Mouse (Mus musculus): ENCODE data around the gene Sftpa1. TPM values are rescaled to one million over a fixed set of nuclear protein-coding genes. Genes with fewer than 3 reads are reported as not detected.

The Sftpa1 gene
- polyA plus RNA-seq, 1 experiment from 2014 or later = 4,929 TPM

- Histone ChIP-seq H3K36me3 (ENCODE audit: insufficient read depth, low read length) (no peaks in the 10 kb centered on the region), H3K27me3 (replicated peaks; ENCODE audit: insufficient read depth, low read length) (no peaks in the 10 kb centered on the region), H3K4me3 (ENCODE audit: low read depth, low read length) (no peak overlapping the region), H3K4me1 (ENCODE audit: insufficient read depth, low read depth, low read length) (no peaks in the 10 kb centered on the region), H3K9ac (replicated peaks; ENCODE audit: low read depth) (no peak overlapping the region), H3K4me2 (replicated peaks; ENCODE audit: low read depth, low read length) (no peak overlapping the region), H3K27ac (ENCODE audit: low read length) (no peak overlapping the region), H3K9me3 (ENCODE audit: low read length) (no peaks in the 10 kb centered on the region)
- no peak for TF ChIP-seq EP300 (IDR thresholded peaks at IDR 0.05)
- TF ChIP-seq CTCF (IDR thresholded peaks at IDR 0.05) = no peak
- ATAC-seq = no peak
- WGBS = 94% methylated on average over 1 of the region's 1 CpGs
- DNase-seq (ENCODE audit: low spot score) = no peak
Measured at GRCm38 (mm10) chr14:41098726-41099125, 32.9 kb upstream of the Sftpa1 start.

- Histone ChIP-seq H3K9ac (replicated peaks; ENCODE audit: low read depth) (no peak overlapping the region), H3K4me3 (ENCODE audit: low read depth, low read length) (no peak overlapping the region), H3K27me3 (replicated peaks; ENCODE audit: insufficient read depth, low read length) (no peaks in the 10 kb centered on the region), H3K9me3 (ENCODE audit: low read length) (no peaks in the 10 kb centered on the region), H3K27ac (ENCODE audit: low read length) (no peak overlapping the region), H3K4me2 (replicated peaks; ENCODE audit: low read depth, low read length) (no peak overlapping the region), H3K4me1 (ENCODE audit: insufficient read depth, low read depth, low read length) (no peaks in the 10 kb centered on the region), H3K36me3 (ENCODE audit: insufficient read depth, low read length) (no peaks in the 10 kb centered on the region)
- 47% methylated on average over 3 of the region's 3 CpGs for WGBS
- DNase-seq (ENCODE audit: low spot score) = peak; percentile 43
- TF ChIP-seq EP300 (IDR thresholded peaks at IDR 0.05) = no peak
- no peak for TF ChIP-seq CTCF (IDR thresholded peaks at IDR 0.05)
- ATAC-seq = no peak
Measured at GRCm38 (mm10) chr14:41100712-41101111, 30.9 kb upstream of the Sftpa1 start.

DNA sequence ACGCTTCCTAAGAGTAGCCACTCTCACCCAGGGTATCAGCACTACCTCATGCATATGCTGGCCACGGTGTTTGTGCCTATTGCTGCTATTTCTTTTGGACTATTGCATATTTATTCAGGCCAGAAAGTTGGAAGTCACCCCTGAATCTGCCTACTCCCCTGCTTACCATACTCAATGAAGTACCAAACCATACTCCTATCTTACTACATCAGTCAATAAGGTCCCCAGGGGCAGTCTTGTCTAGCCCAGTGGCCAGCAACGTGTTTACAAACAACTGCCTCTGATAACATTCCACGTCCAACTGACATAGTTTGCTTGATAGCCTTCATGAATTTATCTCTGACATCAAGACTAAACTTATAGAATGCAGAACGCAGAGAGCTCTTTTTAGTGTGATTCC is 30.3 kb upstream of the Sftpa1 start:
- DNase-seq (ENCODE audit: low spot score) (no peak), ATAC-seq (no peak)
- Histone ChIP-seq H3K27me3 (replicated peaks; ENCODE audit: insufficient read depth, low read length) (no peaks in the 10 kb centered on the region), H3K9me3 (ENCODE audit: low read length) (no peaks in the 10 kb centered on the region), H3K4me3 (ENCODE audit: low read depth, low read length) (no peak overlapping the region), H3K27ac (ENCODE audit: low read length) (no peak overlapping the region), H3K4me1 (ENCODE audit: insufficient read depth, low read depth, low read length) (no peaks in the 10 kb centered on the region), H3K4me2 (replicated peaks; ENCODE audit: low read depth, low read length) (no peak overlapping the region), H3K9ac (replicated peaks; ENCODE audit: low read depth) (no peak overlapping the region), H3K36me3 (ENCODE audit: insufficient read depth, low read length) (no peaks in the 10 kb centered on the region)
- TF ChIP-seq CTCF (IDR thresholded peaks at IDR 0.05) (no peak), EP300 (IDR thresholded peaks at IDR 0.05) (no peak)
- WGBS = 67% methylated on average over 5 of the region's 5 CpGs

- no peak overlapping the region for H3K4me3 ChIP-seq (ENCODE audit: low read depth, low read length)
- ATAC-seq (no peak), DNase-seq (ENCODE audit: low spot score) (no peak)
- H3K27ac ChIP-seq (ENCODE audit: low read length) = no peak overlapping the region
- H3K9ac ChIP-seq (replicated peaks; ENCODE audit: low read depth) = no peak overlapping the region
- H3K4me1 ChIP-seq (ENCODE audit: insufficient read depth, low read depth, low read length) = no peaks in the 10 kb centered on the region
- no peaks in the 10 kb centered on the region for H3K36me3 ChIP-seq (ENCODE audit: insufficient read depth, low read length)
- no peak overlapping the region for H3K4me2 ChIP-seq (replicated peaks; ENCODE audit: low read depth, low read length)
- no peaks in the 10 kb centered on the region for H3K27me3 ChIP-seq (replicated peaks; ENCODE audit: insufficient read depth, low read length)
- H3K9me3 ChIP-seq (ENCODE audit: low read length) = no peaks in the 10 kb centered on the region
- TF ChIP-seq CTCF (IDR thresholded peaks at IDR 0.05) (no peak), EP300 (IDR thresholded peaks at IDR 0.05) (no peak)
- WGBS = 30% methylated on average over 2 of the region's 2 CpGs
Measured at GRCm38 (mm10) chr14:41102269-41102668, 29.3 kb upstream of the Sftpa1 start.

GRCm38 (mm10) chr14:41104853-41105444 is 26.6 kb upstream of the Sftpa1 start, which contains the start of gene Mat1a:
TSS of gene Mat1a (plus strand) at chr14:41105035.
- ATAC-seq (peak; percentile 96), DNase-seq (ENCODE audit: low spot score) (peak; percentile 77)
- H3K27me3 ChIP-seq (replicated peaks; ENCODE audit: insufficient read depth, low read length) = no peaks in the 10 kb centered on the region
- H3K4me2 ChIP-seq (replicated peaks; ENCODE audit: low read depth, low read length) = peak within 1 kb of the TSS; percentile 33
- 0 out of 2 replicates have a peak within 1 kb of the TSS, but pooled peaks have one; percentile 10 for H3K4me3 ChIP-seq (ENCODE audit: low read depth, low read length)
- WGBS = 40% methylated on average over 10 of the region's 10 CpGs
- no peaks in the 10 kb centered on the region for H3K4me1 ChIP-seq (ENCODE audit: insufficient read depth, low read depth, low read length)
- no peak within 1 kb of the TSS for H3K9ac ChIP-seq (replicated peaks; ENCODE audit: low read depth)
- no peaks in the 10 kb centered on the region for H3K9me3 ChIP-seq (ENCODE audit: low read length)
- no peak for TF ChIP-seq CTCF (IDR thresholded peaks at IDR 0.05)
- TF ChIP-seq EP300 (IDR thresholded peaks at IDR 0.05) = no peak; the same call in 1 of the 2 replicates
- peak within 1 kb of the TSS; percentile 51; the same call in 1 of the 2 replicates for H3K27ac ChIP-seq (ENCODE audit: low read length)
- H3K36me3 ChIP-seq (ENCODE audit: insufficient read depth, low read length) = no peaks in the 10 kb centered on the region

GRCm38 (mm10) chr14:41111031-41111668 is 20.4 kb upstream of the Sftpa1 start:
- Histone ChIP-seq H3K4me3 (ENCODE audit: low read depth, low read length) (no peak overlapping the region), H3K9me3 (ENCODE audit: low read length) (no peaks in the 10 kb centered on the region), H3K4me2 (replicated peaks; ENCODE audit: low read depth, low read length) (no peak overlapping the region), H3K27me3 (replicated peaks; ENCODE audit: insufficient read depth, low read length) (no peaks in the 10 kb centered on the region), H3K36me3 (ENCODE audit: insufficient read depth, low read length) (no peaks in the 10 kb centered on the region), H3K9ac (replicated peaks; ENCODE audit: low read depth) (no peak overlapping the region), H3K27ac (ENCODE audit: low read length) (no peak overlapping the region), H3K4me1 (ENCODE audit: insufficient read depth, low read depth, low read length) (no peaks in the 10 kb centered on the region)
- ATAC-seq = no peak
- DNase-seq (ENCODE audit: low spot score) = no peak
- WGBS = 75% methylated on average over 7 of the region's 7 CpGs
- no peak for TF ChIP-seq CTCF (IDR thresholded peaks at IDR 0.05)
- TF ChIP-seq EP300 (IDR thresholded peaks at IDR 0.05) = no peak
